Mouse (Mus musculus) lung, postnatal 0 days (tissue): ENCODE measurements around the gene Prmt1. TPM values are rescaled to one million over a fixed set of nuclear protein-coding genes. Genes with fewer than 3 reads are reported as not detected.
A peak's percentile ranks its signal among the peaks of the same experiment; 100 is the strongest.

Experiments
- ATAC-seq: fragments of 200-750 bp; cut with Nextera tagmentation; 2 replicates; pipeline ENCODE4 v1.8.0; 2017; ENCODE audit warnings: moderate library complexity
- DNase-seq: peaks from one replicate; pipeline ENCODE4 v3.0.0-alpha.2; 2016; ENCODE audit warnings: low spot score
- H3K27ac ChIP-seq: fragments of 300-500 bp; sonication (generic); 2 replicates; pipeline ENCODE4 v1.5.1; 2014; ENCODE audit warnings: antibody characterized with exemption, mild to moderate bottlenecking, low read length, mixed read lengths
- H3K27me3 ChIP-seq: fragments of 300-500 bp; sonication (generic); replicated peaks from 2 replicates; pipeline ENCODE4 v1.6.1; 2014; ENCODE audit warnings: low read length, mixed read lengths; ENCODE audit not compliant: insufficient read depth
- H3K36me3 ChIP-seq: fragments of 300-500 bp; sonication (generic); 2 replicates; pipeline ENCODE4 v1.6.1; 2014; ENCODE audit warnings: low read length, mixed read lengths; ENCODE audit not compliant: insufficient read depth
- H3K4me1 ChIP-seq: fragments of 300-500 bp; sonication (generic); 2 replicates; pipeline ENCODE4 v1.6.1; 2014; ENCODE audit warnings: antibody characterized with exemption, low read depth, low read length, mixed read lengths; ENCODE audit not compliant: insufficient read depth
- H3K4me2 ChIP-seq: fragments of 300-500 bp; sonication (generic); replicated peaks from 2 replicates; pipeline ENCODE4 v1.6.1; 2014; ENCODE audit warnings: low read depth, mild to moderate bottlenecking, low read length, moderate library complexity, mixed read lengths
- H3K4me3 ChIP-seq: fragments of 300-500 bp; sonication (generic); 2 replicates; pipeline ENCODE4 v1.5.1; 2014; ENCODE audit warnings: low read depth, low read length
- H3K9ac ChIP-seq: fragments of 300-500 bp; sonication (generic); replicated peaks from 2 replicates; pipeline ENCODE4 v1.6.1; 2014; ENCODE audit warnings: low read depth, mild to moderate bottlenecking
- H3K9me3 ChIP-seq: fragments of 300-500 bp; sonication (generic); 2 replicates; pipeline ENCODE4 v1.6.1; 2016; ENCODE audit warnings: low read length, mixed read lengths
- CTCF ChIP-seq: IDR thresholded peaks from 2 replicates; pipeline ENCODE4 v1.5.1; 2016; ENCODE audit warnings: antibody characterized with exemption, mild to moderate bottlenecking
- EP300 ChIP-seq: IDR thresholded peaks from 2 replicates; pipeline ENCODE4 v1.6.1; 2016; ENCODE audit warnings: antibody characterized with exemption, mild to moderate bottlenecking, control low read depth
- WGBS: fragments of 180-500 bp; shearing (Covaris S2); extraction: QIAGEN DNeasy Blood & Tissue Kit; methylation state at CpG from one replicate; pipeline ENCODE4 v1.1.7; 2014; 5-methylcytosine and 5-hydroxymethylcytosine counted together
- polyA plus RNA-seq: library from polyadenylated mRNA; unstranded; fragments of >200 nt; fragmentation: Nextera tagmentation; extraction: Ambion mirVana; gene quantifications from 2 replicates; pipeline ENCODE4 v1.2.1, GENCODE M21; 2015

Gene Prmt1
- polyA plus RNA-seq, 1 experiment from 2014 or later: 159 TPM

- ATAC-seq (no peak), DNase-seq (peak; percentile 92)
- peak overlapping the region; percentile 46; the same call in 1 of the 2 replicates for H3K9ac ChIP-seq
- peaks cover 6% of the 10 kb centered on the region; the same call in 1 of the 2 replicates for H3K36me3 ChIP-seq
- peak overlapping the region; percentile 59 for H3K4me2 ChIP-seq
- 15% methylated on average over 8 of the region's 8 CpGs for WGBS
- TF ChIP-seq EP300 (peak; percentile 64), CTCF (no peak)
- no peaks in the 10 kb centered on the region for H3K9me3 ChIP-seq
- H3K4me1 ChIP-seq: 0 out of 2 replicates have a peak, but pooled peaks cover 5% of the 10 kb centered on the region
- H3K27ac ChIP-seq: peak overlapping the region; percentile 93
- no peaks in the 10 kb centered on the region for H3K27me3 ChIP-seq
- peak overlapping the region; percentile 60 for H3K4me3 ChIP-seq
Measured at GRCm38 (mm10) chr7:45019031-45019571, 32.7 kb upstream of the Prmt1 start.

- Histone ChIP-seq H3K9ac (peak within 1 kb of the TSS; percentile 62), H3K4me3 (peak within 1 kb of the TSS; percentile 75), H3K36me3 (peaks cover 6% of the 10 kb centered on the region; the same call in 1 of the 2 replicates), H3K4me2 (peak within 1 kb of the TSS; percentile 59), H3K4me1 (0 out of 2 replicates have a peak, but pooled peaks cover 5% of the 10 kb centered on the region), H3K27me3 (no peaks in the 10 kb centered on the region), H3K9me3 (no peaks in the 10 kb centered on the region), H3K27ac (peak within 1 kb of the TSS; percentile 100)
- TF ChIP-seq EP300 (peak; percentile 85), CTCF (peak; percentile 54)
- DNase-seq: peak; percentile 100
- peak; percentile 89 for ATAC-seq
- WGBS: 2% methylated on average over 33 of the region's 36 CpGs
Measured at GRCm38 (mm10) chr7:45017242-45018061, 31.1 kb upstream of the Prmt1 start, which contains the start of gene Rras. Gene Rras, plus strand, starts transcription at chr7:45017961.

- Histone ChIP-seq H3K4me3 (peak overlapping the region; percentile 75), H3K27me3 (no peaks in the 10 kb centered on the region), H3K9me3 (no peaks in the 10 kb centered on the region), H3K27ac (peak overlapping the region; percentile 100), H3K4me1 (0 out of 2 replicates have a peak, but pooled peaks cover 5% of the 10 kb centered on the region), H3K4me2 (peak overlapping the region; percentile 55), H3K36me3 (peaks cover 7% of the 10 kb centered on the region; the same call in 1 of the 2 replicates), H3K9ac (peak overlapping the region; percentile 62)
- no peak for ATAC-seq
- no peak for DNase-seq
- WGBS: 2% methylated on average over 4 of the region's 4 CpGs
- TF ChIP-seq EP300 (no peak), CTCF (no peak)
Measured at GRCm38 (mm10) chr7:45016761-45017160, 30.4 kb upstream of the Prmt1 start.

- TF ChIP-seq CTCF (no peak), EP300 (no peak; the same call in 1 of the 2 replicates)
- peak; percentile 79 for ATAC-seq
Measured at GRCm38 (mm10) chr7:45015957-45016612, 29.7 kb upstream of the Prmt1 start, which contains the start of gene Scaf1. Gene Scaf1, minus strand, starts transcription at chr7:45016363.

GRCm38 (mm10) chr7:45015344-45015956, 29.1 kb upstream of the Prmt1 start:
- 1% methylated on average over 20 of the region's 20 CpGs for WGBS
- no peak for TF ChIP-seq EP300
- no peak for TF ChIP-seq CTCF
- ATAC-seq: no peak
- no peak for DNase-seq
- Histone ChIP-seq H3K27me3 (no peaks in the 10 kb centered on the region), H3K36me3 (peaks cover 5% of the 10 kb centered on the region; the same call in 1 of the 2 replicates), H3K4me2 (peak overlapping the region; percentile 76), H3K4me3 (peak overlapping the region; percentile 75), H3K9me3 (no peaks in the 10 kb centered on the region), H3K4me1 (0 out of 2 replicates have a peak, but pooled peaks cover 5% of the 10 kb centered on the region), H3K27ac (peak overlapping the region; percentile 100), H3K9ac (peak overlapping the region; percentile 91)

More at GRCm38 (mm10) chr7:45015957-45016612, 29.7 kb upstream of the Prmt1 start, which contains the start of gene Scaf1:
- under 1% methylated on average over 54 of the region's 69 CpGs for WGBS
- 0 out of 2 replicates have a peak, but pooled peaks cover 5% of the 10 kb centered on the region for H3K4me1 ChIP-seq
- H3K36me3 ChIP-seq: peaks cover 10% of the 10 kb centered on the region; the same call in 1 of the 2 replicates
- H3K4me3 ChIP-seq: peak within 1 kb of the TSS; percentile 75
- peak within 1 kb of the TSS; percentile 76 for H3K4me2 ChIP-seq
- no peaks in the 10 kb centered on the region for H3K9me3 ChIP-seq
- peak within 1 kb of the TSS; percentile 91 for H3K9ac ChIP-seq
- no peaks in the 10 kb centered on the region for H3K27me3 ChIP-seq
- peak within 1 kb of the TSS; percentile 100 for H3K27ac ChIP-seq
- DNase-seq: peak; percentile 99
